Mouse (Mus musculus) megakaryocyte progenitor cell, adult 5-6 weeks (primary cell): ENCODE results near the gene Pga5. TPM values are rescaled to one million over a fixed set of nuclear protein-coding genes. Genes with fewer than 3 reads are reported as not detected.

ENCODE experiments used
- ATAC-seq: replicated peaks from 2 replicates; pipeline ENCODE4 v1.8.0; 2016; ENCODE audit warnings: mild to moderate bottlenecking, moderate TSS enrichment, inconsistent platforms; ENCODE audit not compliant: poor library complexity
- total RNA-seq, 2 experiments: library from RNA; stranded (forward) in 1 of 2; stranded (reverse) in 1 of 2; fragments of 157-497, 149-512 nt in 1 of 2; fragments of 200-1000 nt in 1 of 2; gene quantifications; 2 replicates each; pipeline versions ENCODE4 v1.2.3 to v1.2.4; 2015 to 2017

Gene Pga5
- total RNA-seq, 2 experiments from 2014 or later = not detected

DNA sequence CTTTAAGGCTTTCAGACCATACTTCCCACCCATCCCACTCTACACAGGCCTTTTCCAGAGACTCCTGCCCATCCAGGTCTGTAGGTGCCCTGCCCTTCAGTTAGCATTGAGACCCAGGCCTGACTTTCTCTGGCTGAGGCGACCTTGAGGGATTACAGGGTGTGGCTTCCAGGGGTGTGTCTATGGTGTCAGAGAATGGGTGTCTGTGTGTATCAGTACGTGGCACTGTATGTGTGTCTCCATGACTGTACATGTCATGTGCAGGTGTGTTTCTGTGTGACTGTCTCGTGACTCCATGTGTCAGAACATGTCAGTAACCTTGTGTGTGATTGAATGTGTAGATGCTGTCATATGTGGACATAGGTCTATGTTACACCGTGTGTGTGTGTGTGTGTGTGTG, 6.6 kb downstream of the Pga5 start:
- no peak for ATAC-seq

DNA sequence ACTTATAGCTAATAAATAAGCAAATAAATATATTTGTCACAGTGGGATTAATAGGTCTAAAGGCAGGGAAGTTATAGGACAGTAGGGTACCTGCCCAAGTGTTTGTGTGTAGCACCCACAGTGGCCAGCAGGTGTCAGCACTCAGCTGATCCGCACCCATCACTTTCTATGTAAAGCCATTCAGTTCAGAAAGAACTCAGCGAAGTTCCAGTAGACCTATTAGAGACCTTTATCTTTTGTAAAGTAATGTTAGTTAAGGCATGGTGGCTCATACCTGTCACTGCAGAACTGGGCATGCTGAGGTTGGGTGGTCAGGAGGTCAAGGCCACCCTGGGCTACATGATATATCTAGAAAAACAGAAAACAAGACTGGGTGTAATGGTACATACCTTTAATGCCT, 12.4 kb downstream of the Pga5 start:
- peak; percentile 64 for ATAC-seq

DNA sequence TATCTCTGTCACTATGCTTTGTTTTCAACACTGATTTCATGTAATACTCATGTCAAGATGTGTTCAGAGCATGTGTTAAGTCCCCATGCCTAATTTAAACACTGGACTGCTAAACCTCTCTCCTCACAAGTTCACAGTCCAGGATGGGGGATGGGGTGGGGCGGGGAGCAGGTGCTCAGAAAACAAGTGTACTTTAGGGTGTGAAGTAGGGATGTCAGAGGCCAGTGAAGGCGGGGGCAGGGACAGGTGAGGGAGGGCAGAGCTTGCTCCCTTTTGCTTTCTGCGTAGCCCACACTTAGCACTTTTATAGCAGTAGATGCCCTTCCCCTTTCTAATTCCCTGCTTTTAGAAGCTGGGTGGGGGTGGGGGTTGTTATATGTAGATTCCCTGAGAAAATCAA, 12.8 kb downstream of the Pga5 start:
- no peak for ATAC-seq

DNA sequence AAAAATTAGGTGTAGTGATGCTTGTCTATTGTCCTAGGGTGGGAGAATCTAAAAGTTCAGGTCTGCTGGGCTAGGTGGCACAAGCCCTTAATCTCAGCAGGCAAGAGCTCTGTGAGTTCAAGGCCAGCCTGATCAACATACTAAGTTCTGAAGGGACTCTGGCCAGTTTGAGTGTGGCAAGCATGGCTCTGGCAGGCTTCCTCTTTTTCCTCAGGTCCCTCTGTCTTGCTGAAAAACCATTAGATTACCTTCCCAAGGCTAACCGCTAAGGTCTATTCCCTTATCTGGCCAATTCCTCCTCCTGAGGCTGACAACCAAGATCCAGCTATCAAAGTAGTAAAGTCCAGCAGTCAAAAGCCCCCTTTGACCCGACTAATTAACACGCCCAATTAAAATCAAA, 15.2 kb downstream of the Pga5 start:
- ATAC-seq = no peak

DNA sequence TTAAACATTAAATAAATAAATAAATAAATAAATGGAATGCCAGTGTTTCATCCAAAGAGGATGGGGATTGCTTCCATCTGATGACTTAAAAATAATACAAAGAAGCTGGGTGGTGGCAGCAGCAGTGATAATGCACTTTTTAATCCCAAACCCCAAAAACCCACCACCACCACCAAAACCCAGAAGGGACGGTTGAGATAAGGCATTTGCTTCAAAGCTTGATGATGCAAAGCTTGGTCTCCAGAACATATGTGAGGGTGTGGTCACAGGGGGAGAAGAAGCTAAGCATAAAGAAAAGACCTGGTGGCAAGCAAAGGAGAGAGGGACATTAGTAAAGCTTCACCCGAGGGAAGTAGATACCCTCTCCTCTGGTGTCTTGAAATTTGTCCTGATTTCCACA, 16.0 kb downstream of the Pga5 start:
- ATAC-seq = peak; percentile 78

DNA sequence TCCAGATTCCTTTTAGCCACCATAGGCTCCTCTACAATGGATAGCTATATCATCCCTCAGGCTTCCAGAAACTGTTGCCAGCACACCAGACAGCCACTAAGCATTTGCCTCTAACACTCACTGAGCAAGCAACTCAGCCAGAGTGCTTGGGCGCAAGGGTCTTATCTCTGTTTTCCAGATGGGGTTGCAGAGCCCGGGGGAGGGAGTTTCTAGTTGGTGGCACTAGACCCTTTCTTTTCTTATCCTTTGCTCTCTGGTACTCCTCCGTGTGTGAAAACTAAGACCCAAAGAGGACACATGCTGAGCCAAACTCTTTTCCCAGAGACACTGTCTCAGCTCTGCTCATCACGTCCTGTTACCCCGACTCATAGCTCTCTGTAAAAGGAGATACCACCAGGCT, 16.5 kb downstream of the Pga5 start:
- peak; percentile 83 for ATAC-seq

DNA sequence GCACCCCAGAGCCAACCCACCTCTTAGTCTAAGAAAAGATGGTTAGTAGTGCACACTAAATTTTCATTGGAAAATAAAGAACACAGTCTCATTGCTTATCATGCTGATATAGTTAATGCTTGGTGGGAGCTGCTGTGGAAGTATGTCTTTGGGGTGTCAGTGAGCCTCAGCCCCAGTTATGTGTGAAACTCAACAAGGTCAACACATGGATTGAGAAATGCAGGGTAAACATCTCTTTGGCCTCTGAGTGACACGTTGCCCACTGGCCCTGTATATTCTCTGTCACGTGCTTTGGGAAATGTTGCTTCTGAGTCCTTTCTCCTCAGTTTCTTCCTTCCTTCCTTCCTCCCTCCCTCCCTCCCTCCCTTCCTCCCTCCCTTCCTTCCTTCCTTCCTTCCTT, 19.5 kb downstream of the Pga5 start:
- ATAC-seq = no peak

DNA sequence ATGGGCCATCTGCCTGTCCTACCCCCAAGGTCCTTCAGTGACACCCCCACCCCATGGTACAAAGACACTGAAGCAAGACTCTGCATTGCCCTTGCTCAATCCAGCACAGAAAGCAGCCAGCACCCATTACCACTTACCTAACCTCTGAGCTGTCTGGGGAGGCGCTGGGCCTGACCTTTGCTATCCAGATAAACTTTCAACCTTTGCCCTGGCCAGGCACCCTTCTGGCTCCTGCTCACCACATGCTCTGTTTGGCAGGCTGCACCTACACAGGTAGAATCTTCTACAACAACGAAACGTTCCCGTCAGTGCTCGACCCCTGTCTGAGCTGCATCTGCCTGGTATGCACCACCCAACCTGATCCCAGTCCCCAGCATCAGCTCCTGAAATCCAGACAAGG, 20.1 kb downstream of the Pga5 start:
- ATAC-seq = no peak

DNA sequence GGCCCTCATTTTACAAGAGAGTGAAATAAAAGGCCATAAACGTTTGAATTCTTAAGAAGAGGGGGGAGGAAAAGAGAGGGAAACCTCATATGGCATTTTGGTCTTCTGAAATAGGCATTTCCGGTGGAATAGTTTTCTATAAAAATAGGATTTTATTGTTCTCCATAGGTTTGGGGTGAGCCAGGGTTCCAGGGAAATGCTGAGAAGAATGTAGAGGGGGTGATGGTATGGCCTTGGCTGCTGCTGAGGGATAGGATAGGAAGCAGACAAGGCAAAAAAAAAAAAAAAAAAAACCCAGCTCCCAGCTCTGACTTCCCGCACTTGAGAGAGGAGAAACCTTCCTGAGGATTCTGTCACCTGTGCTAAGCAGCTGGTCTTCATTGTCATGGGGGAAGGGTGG, 21.8 kb downstream of the Pga5 start:
- no peak for ATAC-seq

DNA sequence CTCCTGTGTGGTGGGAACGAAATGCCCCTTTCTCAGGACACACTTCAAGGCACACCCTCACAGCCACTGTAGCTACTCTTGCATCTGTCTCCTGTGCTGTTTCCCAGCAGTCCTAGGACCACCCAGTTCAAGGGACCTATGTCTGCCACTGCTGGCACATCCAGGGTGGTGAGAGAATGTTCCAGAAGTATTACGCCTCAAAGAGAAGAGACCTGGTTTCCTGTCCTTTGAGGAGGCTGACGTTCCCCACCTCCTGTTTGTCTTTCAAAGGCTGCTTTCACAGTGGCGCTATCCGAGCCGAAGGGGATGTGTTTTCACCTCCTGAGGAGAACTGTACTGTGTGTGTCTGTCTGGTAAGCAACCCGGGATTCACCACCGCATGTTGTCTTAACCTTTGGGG, 29.7 kb downstream of the Pga5 start:
- ATAC-seq = no peak

DNA sequence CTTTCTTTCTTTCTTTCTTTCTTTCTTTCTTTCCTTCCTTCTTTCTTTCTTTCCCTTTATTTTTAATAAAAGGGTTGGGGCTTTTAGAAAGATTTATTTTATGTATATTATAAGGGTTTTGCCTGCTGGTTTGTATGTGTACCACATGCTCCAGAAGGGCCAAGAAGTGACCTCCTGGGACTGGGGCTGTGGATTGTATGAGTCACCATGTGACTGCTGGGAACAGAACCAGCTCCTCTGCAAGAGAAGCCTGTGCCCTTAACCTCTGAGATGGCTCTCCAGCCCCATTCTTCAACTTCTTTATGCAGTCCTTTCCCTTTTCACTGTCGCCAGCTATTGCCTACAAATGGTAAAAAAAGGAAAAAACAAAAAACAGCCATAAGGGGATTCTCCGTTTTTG, 32.3 kb downstream of the Pga5 start:
- no peak for ATAC-seq

DNA sequence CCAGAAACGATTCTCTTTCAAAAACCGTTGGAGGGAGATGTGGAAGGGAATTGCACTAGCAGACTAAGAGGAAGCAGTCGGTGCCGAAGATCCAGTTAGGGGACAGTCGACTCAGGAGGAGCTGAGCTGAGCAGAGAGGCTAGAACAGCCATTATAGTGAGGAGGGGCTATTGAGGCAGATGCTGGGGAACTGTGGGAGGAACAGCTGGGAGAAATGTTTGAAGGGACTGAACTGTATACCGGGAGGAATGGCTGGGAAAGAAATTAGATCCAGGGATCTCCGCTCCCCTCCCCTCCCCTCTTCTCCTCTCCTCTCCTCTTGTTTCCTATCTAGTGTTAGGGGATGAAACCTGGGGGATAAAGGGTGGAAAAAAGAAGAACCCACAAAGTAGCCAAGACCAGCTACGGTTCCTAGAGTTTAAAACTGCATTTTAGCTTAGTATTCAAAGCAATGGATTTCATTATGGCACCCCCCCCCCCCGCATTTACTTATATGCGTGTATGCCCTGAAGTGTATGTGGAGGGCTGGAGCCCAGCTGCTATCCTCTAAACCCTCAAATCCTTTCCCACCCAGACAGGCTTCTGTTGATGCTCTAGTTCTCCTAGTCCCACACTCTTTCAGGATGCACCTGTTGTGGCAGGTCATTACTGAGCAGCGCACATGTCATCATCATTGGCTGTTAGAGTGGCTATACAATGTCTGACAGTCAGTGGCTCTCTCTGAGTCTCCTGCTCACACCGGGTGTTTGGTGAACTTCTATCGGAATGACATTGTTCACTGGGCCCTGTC, 37.1 kb downstream of the Pga5 start:
- no peak for ATAC-seq

DNA sequence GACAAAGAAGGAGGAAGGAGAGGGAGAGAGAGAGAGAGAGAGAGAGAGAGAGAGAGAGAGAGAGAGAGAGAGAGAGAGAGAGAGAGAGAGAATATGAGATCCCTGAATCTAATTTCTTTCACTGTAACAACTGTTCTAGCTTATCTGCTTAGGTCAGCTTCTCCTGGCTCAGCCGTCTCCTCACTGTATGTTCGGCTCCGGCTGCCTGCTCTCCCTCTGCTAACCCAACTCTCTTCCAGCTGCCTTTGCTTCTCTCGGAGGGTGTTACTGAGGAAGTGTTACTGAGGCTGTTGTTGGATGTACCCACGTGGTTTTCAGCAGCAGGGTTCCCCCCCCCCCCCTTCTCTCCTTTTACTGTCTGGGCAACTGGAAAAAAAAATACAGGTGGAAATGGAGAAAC, 37.8 kb downstream of the Pga5 start:
- peak; percentile 89 for ATAC-seq

DNA sequence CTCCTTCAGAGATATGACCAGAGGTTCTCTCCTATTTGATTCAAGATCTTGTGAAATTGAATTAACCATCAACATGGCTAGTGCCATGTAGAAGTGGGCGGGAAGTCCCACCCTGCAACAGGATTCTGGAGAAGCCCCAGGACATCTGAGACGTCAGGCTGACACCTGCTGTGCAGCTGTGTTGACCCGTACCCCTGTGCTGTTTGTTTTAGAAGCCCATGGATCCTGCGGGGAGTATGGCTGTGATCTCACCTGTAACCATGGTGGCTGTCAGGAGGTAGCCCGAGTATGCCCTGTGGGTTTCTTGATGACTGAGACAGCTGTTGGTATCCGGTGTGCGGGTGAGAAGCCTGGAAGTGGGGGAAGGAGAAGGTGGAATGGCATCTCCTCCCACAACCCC, 40.0 kb downstream of the Pga5 start:
- ATAC-seq = no peak

DNA sequence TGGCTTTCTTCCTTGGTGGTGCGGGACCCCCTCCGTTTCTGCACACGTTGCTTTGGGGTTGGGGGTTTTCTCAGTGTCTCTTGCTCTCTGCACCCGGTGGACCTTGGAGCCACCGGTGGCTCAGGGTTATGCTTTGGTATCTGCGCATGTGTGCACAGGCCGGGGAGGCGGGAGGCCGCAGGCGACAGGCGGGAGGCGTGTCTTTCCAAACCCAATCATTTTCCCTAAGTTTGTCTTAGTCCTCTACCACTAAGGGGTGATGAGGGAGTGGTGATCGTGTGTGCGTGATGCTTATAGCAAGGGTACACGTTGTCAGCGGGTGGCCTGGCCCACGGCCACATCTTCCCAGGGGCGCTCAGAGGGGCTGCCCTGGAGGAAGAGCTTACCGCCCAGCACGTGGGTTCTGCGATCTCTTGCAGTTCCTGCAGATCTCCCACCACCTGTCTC, 43.0 kb downstream of the Pga5 start:
- peak; percentile 77 for ATAC-seq

DNA sequence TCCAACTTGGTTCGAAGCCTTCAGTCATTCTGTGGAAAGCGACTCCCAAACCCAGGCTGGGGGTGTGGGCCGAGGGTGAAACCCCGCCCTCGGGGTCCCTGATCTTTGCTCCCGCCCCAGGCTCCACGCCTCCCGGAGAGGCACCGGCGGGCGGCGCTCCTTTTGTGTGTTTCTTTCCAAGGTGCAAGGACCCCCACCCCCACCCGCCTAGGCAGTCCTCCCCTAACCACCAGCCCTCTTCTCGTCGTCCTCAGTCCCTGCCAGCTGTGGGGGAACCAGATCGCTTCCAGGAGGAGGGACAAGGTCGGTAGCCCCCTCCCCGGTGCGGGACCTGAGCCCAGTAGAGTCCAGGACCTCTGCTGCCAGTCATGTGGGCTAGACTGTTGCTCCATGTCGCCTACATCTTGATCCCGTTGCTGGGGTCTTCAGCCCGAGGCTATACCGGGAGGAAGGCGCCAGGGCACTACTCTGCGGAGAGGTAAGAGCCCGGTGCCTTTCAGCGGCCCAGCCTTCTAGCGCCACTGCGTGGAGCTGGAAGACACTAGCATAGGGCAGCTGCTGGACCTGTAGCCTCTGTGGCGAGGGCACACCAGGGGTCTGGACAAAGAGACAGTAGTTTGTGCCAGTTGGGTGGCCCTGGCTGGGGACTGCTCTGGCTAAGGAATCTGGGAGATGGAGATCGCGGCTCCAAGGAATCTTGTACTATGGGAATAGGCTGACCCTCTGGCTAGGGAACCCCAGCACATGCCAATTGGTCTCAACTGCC, 43.6 kb downstream of the Pga5 start, which contains the start of gene Vwce:
TSS of gene Vwce (plus strand) at position 108 of the 766 bp plus-strand sequence.
- ATAC-seq = peak; percentile 76

Other genes with a start within 250 kb of the Pga5 start
- not detected in 2 replicates for gene Lrrc10b, start 220.6 kb downstream of the Pga5 start, total RNA-seq (2015)
- gene Lrrc10b, start 220.6 kb downstream of the Pga5 start, total RNA-seq (2017) = not detected in 2 replicates
- not detected in 2 replicates for gene Ppp1r32, start 195.1 kb downstream of the Pga5 start, total RNA-seq (2015)
- 0.81 TPM in 1 of 2 replicates, not detected in the other for gene Ppp1r32, start 195.1 kb downstream of the Pga5 start, total RNA-seq (2017)
- gene Cpsf7, start 152.8 kb downstream of the Pga5 start, total RNA-seq (2015) = 53.8 and 60.5 TPM in 2 replicates
- 30.0 and 37.9 TPM in 2 replicates for gene Cpsf7, start 152.8 kb downstream of the Pga5 start, total RNA-seq (2017)
- gene Sdhaf2, start 151.9 kb downstream of the Pga5 start, total RNA-seq (2015) = 43.3 and 45.4 TPM in 2 replicates
- gene Sdhaf2, start 151.9 kb downstream of the Pga5 start, total RNA-seq (2017) = 54.4 and 60.1 TPM in 2 replicates
- 42.9 and 50.8 TPM in 2 replicates for gene Tmem216, start 121.8 kb downstream of the Pga5 start, total RNA-seq (2015)
- gene Tmem216, start 121.8 kb downstream of the Pga5 start, total RNA-seq (2017) = 25.3 and 28.7 TPM in 2 replicates
- 27.5 and 28.6 TPM in 2 replicates for gene Cyb561a3, start 100.9 kb downstream of the Pga5 start, total RNA-seq (2015)
- 28.8 and 29.6 TPM in 2 replicates for gene Cyb561a3, start 100.9 kb downstream of the Pga5 start, total RNA-seq (2017)
- 37.8 and 38.7 TPM in 2 replicates for gene Tmem138, start 100.7 kb downstream of the Pga5 start, total RNA-seq (2015)
- gene Tmem138, start 100.7 kb downstream of the Pga5 start, total RNA-seq (2017) = 8.2 and 10.5 TPM in 2 replicates
- 102 and 114 TPM in 2 replicates for gene Ddb1, start 72.7 kb downstream of the Pga5 start, total RNA-seq (2015)
- 343 and 424 TPM in 2 replicates for gene Ddb1, start 72.7 kb downstream of the Pga5 start, total RNA-seq (2017)
- 7.7 and 11.1 TPM in 2 replicates for gene Tkfc, start 72.4 kb downstream of the Pga5 start, total RNA-seq (2015)
- 5.5 and 5.9 TPM in 2 replicates for gene Tkfc, start 72.4 kb downstream of the Pga5 start, total RNA-seq (2017)
- gene Vwce, start 43.9 kb downstream of the Pga5 start, total RNA-seq (2015) = 0.10 TPM in 2 replicates
- gene Vwce, start 43.9 kb downstream of the Pga5 start, total RNA-seq (2017) = 0.51 TPM in 1 of 2 replicates, not detected in the other
- 17.6 and 21.0 TPM in 2 replicates for gene Vps37c, start 10.7 kb upstream of the Pga5 start, total RNA-seq (2015)
- gene Vps37c, start 10.7 kb upstream of the Pga5 start, total RNA-seq (2017) = 14.7 and 15.2 TPM in 2 replicates
- gene Cd5, start 60.9 kb upstream of the Pga5 start, total RNA-seq (2015) = 0.05 TPM in 1 of 2 replicates, not detected in the other
- gene Cd5, start 60.9 kb upstream of the Pga5 start, total RNA-seq (2017) = 0.61 TPM in 1 of 2 replicates, not detected in the other
- gene Cd6, start 152.0 kb upstream of the Pga5 start, total RNA-seq (2015) = 0.46 and 0.69 TPM in 2 replicates
- 1.3 and 1.4 TPM in 2 replicates for gene Cd6, start 152.0 kb upstream of the Pga5 start, total RNA-seq (2017)
- gene Slc15a3, start 161.7 kb upstream of the Pga5 start, total RNA-seq (2015) = 0.57 and 0.85 TPM in 2 replicates
- 0.37 and 1.5 TPM in 2 replicates for gene Slc15a3, start 161.7 kb upstream of the Pga5 start, total RNA-seq (2017)
- 0.17 TPM in 1 of 2 replicates, not detected in the other for gene Tmem132a, start 191.9 kb upstream of the Pga5 start, total RNA-seq (2015)
- 0.30 TPM in 1 of 2 replicates, not detected in the other for gene Tmem132a, start 191.9 kb upstream of the Pga5 start, total RNA-seq (2017)
- gene Tmem109, start 203.9 kb upstream of the Pga5 start, total RNA-seq (2015) = 14.9 and 16.5 TPM in 2 replicates
- gene Tmem109, start 203.9 kb upstream of the Pga5 start, total RNA-seq (2017) = 13.2 and 17.8 TPM in 2 replicates
- gene Prpf19, start 217.2 kb upstream of the Pga5 start, total RNA-seq (2015) = 70.5 and 77.5 TPM in 2 replicates
- 159 and 191 TPM in 2 replicates for gene Prpf19, start 217.2 kb upstream of the Pga5 start, total RNA-seq (2017)
- gene Zp1, start 242.6 kb upstream of the Pga5 start, total RNA-seq (2015) = not detected in 2 replicates
- not detected in 2 replicates for gene Zp1, start 242.6 kb upstream of the Pga5 start, total RNA-seq (2017)